Mouse (Mus musculus): ENCODE data around the gene Gm20388. TPM values are rescaled to one million over a fixed set of nuclear protein-coding genes. Genes with fewer than 3 reads are reported as not detected.
A peak's percentile ranks its signal among the peaks of the same experiment; 100 is the strongest.

Gm20388 gene
- polyA plus RNA-seq, 1 experiment from 2014 or later: 5.5 TPM

- ATAC-seq (ENCODE audit: borderline replicate concordance, extremely low read depth, low FRiP score, low TSS enrichment): no peak
- no peaks in the 10 kb centered on the region for H3K9me3 ChIP-seq
- 49% methylated on average over 8 of the region's 8 CpGs for WGBS
- peak overlapping the region; percentile 29; the same call in 1 of the 2 replicates for H3K27ac ChIP-seq
- H3K36me3 ChIP-seq: peaks cover 34% of the 10 kb centered on the region
- H3K4me3 ChIP-seq: peak overlapping the region; percentile 70; the same call in 1 of the 2 replicates
- H3K4me1 ChIP-seq: peaks cover 33% of the 10 kb centered on the region
- H3K4me2 ChIP-seq: peak overlapping the region; percentile 90
- no peaks in the 10 kb centered on the region for H3K27me3 ChIP-seq
- H3K9ac ChIP-seq: no peak overlapping the region
These were observed 2664.6 kb downstream of the Gm20388 start for GRCm38 (mm10) chr8:122575286-122575685.

GRCm38 (mm10) chr8:122575735-122576647, 2665.3 kb downstream of the Gm20388 start:
- Histone ChIP-seq H3K4me3 (peak overlapping the region; percentile 70), H3K9ac (peak overlapping the region; percentile 65), H3K27me3 (no peaks in the 10 kb centered on the region), H3K4me2 (peak overlapping the region; percentile 90), H3K9me3 (no peaks in the 10 kb centered on the region), H3K36me3 (peaks cover 27% of the 10 kb centered on the region), H3K4me1 (peaks cover 37% of the 10 kb centered on the region), H3K27ac (peak overlapping the region; percentile 58)
- peak; percentile 1; the same call in 1 of the 2 replicates for ATAC-seq (ENCODE audit: borderline replicate concordance, extremely low read depth, low FRiP score, low TSS enrichment)
- 12% methylated on average over 21 of the region's 21 CpGs for WGBS

DNA sequence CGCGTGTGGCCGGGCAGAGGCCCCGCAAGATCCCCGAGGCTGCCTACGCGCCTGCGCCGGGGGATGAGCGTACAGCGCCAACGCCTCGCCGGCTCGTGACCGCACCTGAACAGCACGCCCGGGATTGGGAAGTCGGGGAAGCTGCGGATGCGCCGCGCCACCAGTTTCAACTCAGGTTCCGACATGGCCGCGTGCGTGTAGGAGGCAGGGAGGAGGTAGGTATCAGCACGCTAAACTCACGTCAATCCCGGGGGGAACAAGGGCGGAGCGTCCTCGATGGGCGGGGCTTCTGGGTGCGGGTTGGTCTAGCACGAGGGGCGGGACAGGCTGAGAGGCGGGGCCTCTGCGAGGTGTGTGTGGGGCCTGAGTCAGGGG, 2666.0 kb downstream of the Gm20388 start, which contains the start of gene Aprt:
TSS of gene Aprt (minus strand) at position 262 of the 375 bp plus-strand sequence.
- WGBS: under 1% methylated on average over 39 of the region's 39 CpGs
- H3K9ac ChIP-seq: peak within 1 kb of the TSS; percentile 65
- peak within 1 kb of the TSS; percentile 70 for H3K4me3 ChIP-seq
- H3K4me1 ChIP-seq: peaks cover 37% of the 10 kb centered on the region
- ATAC-seq (ENCODE audit: borderline replicate concordance, extremely low read depth, low FRiP score, low TSS enrichment): peak; percentile 89
- H3K27ac ChIP-seq: peak within 1 kb of the TSS; percentile 58
- no peaks in the 10 kb centered on the region for H3K27me3 ChIP-seq
- peaks cover 20% of the 10 kb centered on the region for H3K36me3 ChIP-seq
- no peaks in the 10 kb centered on the region for H3K9me3 ChIP-seq
- H3K4me2 ChIP-seq: peak within 1 kb of the TSS; percentile 90

DNA sequence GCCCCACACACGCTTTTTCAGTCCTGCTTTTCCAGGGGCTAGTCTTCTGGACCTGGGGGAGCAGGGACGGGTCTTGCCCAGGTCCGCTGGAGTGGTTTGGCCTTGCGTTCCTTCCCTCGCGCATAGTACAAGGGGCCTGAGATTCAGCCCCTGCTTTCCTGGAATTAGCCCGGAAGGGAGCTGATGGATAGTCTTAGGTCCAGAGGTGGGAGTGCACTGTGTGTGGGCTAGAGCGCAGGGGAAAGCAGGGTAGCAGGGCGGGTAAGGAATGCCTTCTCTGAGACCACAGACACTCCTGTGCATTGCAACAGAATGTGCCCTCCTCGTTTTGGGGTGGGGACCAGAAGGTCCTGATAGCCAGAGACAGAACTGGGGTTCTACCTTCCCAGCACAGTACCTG, 2666.5 kb downstream of the Gm20388 start:
- Histone ChIP-seq H3K27ac (peak overlapping the region; percentile 32; the same call in 1 of the 2 replicates), H3K9ac (0 out of 2 replicates have a peak overlapping the region, but pooled peaks have one; percentile 65), H3K36me3 (peaks cover 16% of the 10 kb centered on the region), H3K4me2 (peak overlapping the region; percentile 90), H3K4me3 (peak overlapping the region; percentile 70), H3K27me3 (no peaks in the 10 kb centered on the region), H3K4me1 (peaks cover 37% of the 10 kb centered on the region), H3K9me3 (no peaks in the 10 kb centered on the region)
- ATAC-seq (ENCODE audit: borderline replicate concordance, extremely low read depth, low FRiP score, low TSS enrichment): peak; percentile 3; the same call in 1 of the 2 replicates
- WGBS: 20% methylated on average over 10 of the region's 10 CpGs

GRCm38 (mm10) chr8:122579196-122579595, 2668.6 kb downstream of the Gm20388 start:
- H3K27ac ChIP-seq: peak overlapping the region; percentile 51; the same call in 1 of the 2 replicates
- no peak overlapping the region for H3K4me2 ChIP-seq
- 35% methylated on average over 7 of the region's 7 CpGs for WGBS
- no peaks in the 10 kb centered on the region for H3K27me3 ChIP-seq
- no peak overlapping the region for H3K9ac ChIP-seq
- H3K4me3 ChIP-seq: no peak overlapping the region
- H3K36me3 ChIP-seq: no peaks in the 10 kb centered on the region
- no peak for ATAC-seq (ENCODE audit: borderline replicate concordance, extremely low read depth, low FRiP score, low TSS enrichment)
- peaks cover 37% of the 10 kb centered on the region for H3K4me1 ChIP-seq
- H3K9me3 ChIP-seq: no peaks in the 10 kb centered on the region

GRCm38 (mm10) chr8:122580926-122581325, 2670.3 kb downstream of the Gm20388 start:
- Histone ChIP-seq H3K27ac (no peak overlapping the region), H3K9ac (no peak overlapping the region), H3K9me3 (no peaks in the 10 kb centered on the region), H3K36me3 (no peaks in the 10 kb centered on the region), H3K4me3 (no peak overlapping the region), H3K27me3 (no peaks in the 10 kb centered on the region), H3K4me2 (no peak overlapping the region), H3K4me1 (peaks cover 21% of the 10 kb centered on the region)
- ATAC-seq (ENCODE audit: borderline replicate concordance, extremely low read depth, low FRiP score, low TSS enrichment): no peak
- 18% methylated on average over 13 of the region's 15 CpGs for WGBS

DNA sequence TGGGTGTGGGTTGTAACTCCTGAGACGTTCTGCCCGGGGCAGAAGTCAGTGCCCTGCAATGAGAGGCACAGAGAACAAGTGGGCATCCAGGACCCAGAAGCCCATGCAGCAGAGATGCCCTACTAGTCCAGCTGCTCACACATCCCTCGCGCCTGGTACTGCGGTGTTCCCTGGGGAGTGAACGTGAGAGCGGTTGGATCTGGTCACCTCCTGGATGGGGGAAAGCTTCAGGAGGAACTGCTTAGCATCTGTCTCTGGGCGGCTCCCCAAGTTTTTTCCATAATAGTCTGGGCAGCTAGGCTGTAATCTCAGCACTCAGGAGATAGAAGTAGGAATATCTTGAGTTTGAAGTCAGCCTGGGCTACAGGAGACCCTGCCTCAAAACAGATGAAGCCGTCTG, 2674.3 kb downstream of the Gm20388 start:
- H3K9me3 ChIP-seq: no peaks in the 10 kb centered on the region
- no peak for ATAC-seq (ENCODE audit: borderline replicate concordance, extremely low read depth, low FRiP score, low TSS enrichment)
- no peak overlapping the region for H3K4me3 ChIP-seq
- H3K27ac ChIP-seq: no peak overlapping the region
- WGBS: 84% methylated on average over 9 of the region's 9 CpGs
- no peak overlapping the region for H3K4me2 ChIP-seq
- no peaks in the 10 kb centered on the region for H3K27me3 ChIP-seq
- peaks cover 5% of the 10 kb centered on the region; the same call in 1 of the 2 replicates for H3K4me1 ChIP-seq
- no peak overlapping the region for H3K9ac ChIP-seq
- H3K36me3 ChIP-seq: no peaks in the 10 kb centered on the region

GRCm38 (mm10) chr8:122585411-122585891, 2674.8 kb downstream of the Gm20388 start:
- WGBS: 37% methylated on average over 14 of the region's 14 CpGs
- Histone ChIP-seq H3K4me3 (no peak overlapping the region), H3K36me3 (no peaks in the 10 kb centered on the region), H3K9ac (no peak overlapping the region), H3K27ac (no peak overlapping the region), H3K27me3 (no peaks in the 10 kb centered on the region), H3K9me3 (no peaks in the 10 kb centered on the region), H3K4me1 (0 out of 2 replicates have a peak, but pooled peaks cover 2% of the 10 kb centered on the region), H3K4me2 (no peak overlapping the region)
- no peak for ATAC-seq (ENCODE audit: borderline replicate concordance, extremely low read depth, low FRiP score, low TSS enrichment)

DNA sequence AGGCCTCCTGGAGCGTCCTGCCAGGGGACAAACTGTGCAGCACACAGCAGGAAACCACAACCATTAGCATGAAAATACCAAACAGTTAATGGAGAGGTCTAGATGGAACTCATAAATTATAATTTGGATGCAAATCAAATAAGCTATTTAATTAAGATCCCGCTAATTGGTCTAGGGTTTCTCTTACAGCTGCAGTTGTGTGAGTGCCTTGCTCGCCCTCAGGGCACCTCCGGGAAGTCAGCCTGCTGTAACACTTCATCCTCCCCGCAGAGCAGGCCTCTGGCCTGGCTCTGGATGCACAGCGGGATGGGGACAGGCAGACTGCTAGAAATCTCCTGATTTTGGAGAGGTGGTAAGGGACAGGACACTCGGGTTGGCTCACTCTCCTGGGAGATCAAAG, 2675.5 kb downstream of the Gm20388 start:
- Histone ChIP-seq H3K36me3 (no peaks in the 10 kb centered on the region), H3K27me3 (no peaks in the 10 kb centered on the region), H3K4me2 (no peak overlapping the region), H3K9me3 (no peaks in the 10 kb centered on the region), H3K4me3 (no peak overlapping the region), H3K4me1 (no peaks in the 10 kb centered on the region), H3K9ac (no peak overlapping the region), H3K27ac (no peak overlapping the region)
- 73% methylated on average over 7 of the region's 7 CpGs for WGBS
- ATAC-seq (ENCODE audit: borderline replicate concordance, extremely low read depth, low FRiP score, low TSS enrichment): no peak

DNA sequence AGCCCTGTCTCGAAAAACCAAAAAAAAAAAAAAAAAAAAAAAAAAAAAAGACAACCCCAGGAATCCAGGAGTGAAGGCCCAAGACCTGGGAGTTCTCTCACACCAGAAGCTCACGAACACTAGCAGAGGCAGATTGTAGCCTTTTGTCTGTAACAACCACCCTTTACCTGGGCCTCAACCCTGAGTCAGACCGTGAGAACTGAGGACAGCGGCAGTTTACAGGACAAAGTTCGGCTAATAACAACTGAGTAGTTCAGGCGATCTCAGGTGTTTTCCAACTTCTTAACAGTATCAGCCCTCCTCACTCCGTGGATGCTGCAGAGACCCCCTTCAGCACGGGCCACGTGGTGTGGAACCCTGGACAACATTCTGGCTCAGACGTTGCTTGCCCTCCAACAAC, 2676.1 kb downstream of the Gm20388 start:
- 85% methylated on average over 9 of the region's 10 CpGs for WGBS

GRCm38 (mm10) chr8:122593240-122593639, 2682.6 kb downstream of the Gm20388 start:
- Histone ChIP-seq H3K27me3 (no peaks in the 10 kb centered on the region), H3K4me3 (no peak overlapping the region), H3K9me3 (no peaks in the 10 kb centered on the region), H3K9ac (no peak overlapping the region), H3K36me3 (no peaks in the 10 kb centered on the region), H3K27ac (no peak overlapping the region), H3K4me1 (no peaks in the 10 kb centered on the region), H3K4me2 (no peak overlapping the region)
- WGBS: 59% methylated on average over 12 of the region's 12 CpGs
- ATAC-seq (ENCODE audit: borderline replicate concordance, extremely low read depth, low FRiP score, low TSS enrichment): no peak

More for the DNA sequence above, 2676.1 kb downstream of the Gm20388 start:
- H3K27me3 ChIP-seq: no peaks in the 10 kb centered on the region
- H3K9me3 ChIP-seq: no peaks in the 10 kb centered on the region
- H3K4me2 ChIP-seq: no peak overlapping the region
- H3K27ac ChIP-seq: no peak overlapping the region
- H3K4me1 ChIP-seq: no peaks in the 10 kb centered on the region
- no peak overlapping the region for H3K9ac ChIP-seq
- ATAC-seq (ENCODE audit: borderline replicate concordance, extremely low read depth, low FRiP score, low TSS enrichment): no peak
- no peaks in the 10 kb centered on the region for H3K36me3 ChIP-seq
- no peak overlapping the region for H3K4me3 ChIP-seq

All from lung, embryonic 15.5 days (tissue).